Mouse (Mus musculus) left cerebral cortex, postnatal 14 days (tissue): ENCODE results near the gene Rnf130. TPM values are rescaled to one million over a fixed set of nuclear protein-coding genes. Genes with fewer than 3 reads are reported as not detected.
A peak's percentile ranks its signal among the peaks of the same experiment; 100 is the strongest.

ENCODE experiments used
- DNase-seq, 2 experiments: peaks; one replicate each; pipeline ENCODE4 v3.0.0; 2021 to 2022; ENCODE audit warnings: low spot score in 2 of 2, mixed read lengths in 1 of 2
- intact Hi-C: fragments of 180-260 bp; cut with DNase I; formaldehyde crosslinking; loops from one replicate; pipeline ENCODE4 v1.15.1; 2025
- total RNA-seq, 2 experiments: library from RNA; stranded (reverse); gene quantifications; 2 replicates each; pipeline ENCODE4 v1.2.3; 2021

Gene Rnf130
- total RNA-seq, 2 experiments from 2014 or later = 95.7 to 106 TPM

DNA sequence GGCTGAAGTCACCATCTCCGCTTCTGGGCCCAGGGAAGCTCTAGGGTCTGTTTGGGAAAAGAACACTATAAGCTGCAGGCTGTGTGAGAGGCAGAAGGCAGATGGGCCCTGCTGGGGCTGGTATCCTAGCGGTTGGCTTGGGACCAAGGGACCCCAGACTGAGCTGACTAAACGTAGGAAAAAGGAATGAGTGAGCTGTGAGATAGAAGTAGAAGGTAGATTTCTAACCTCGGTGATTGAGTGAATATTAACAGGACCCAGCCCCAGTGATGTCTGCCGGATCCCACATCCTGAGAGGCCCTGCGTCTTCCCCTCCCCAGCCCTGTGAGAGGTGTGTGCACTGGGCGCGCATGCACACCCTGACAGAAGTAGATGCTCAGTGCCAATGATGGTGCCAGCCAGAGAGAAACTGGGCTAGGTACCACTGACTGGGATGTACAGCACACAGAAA lies 97.5 kb downstream of the Rnf130 start:
- intact Hi-C loops = no loop called here
- DNase-seq = no peak

DNA sequence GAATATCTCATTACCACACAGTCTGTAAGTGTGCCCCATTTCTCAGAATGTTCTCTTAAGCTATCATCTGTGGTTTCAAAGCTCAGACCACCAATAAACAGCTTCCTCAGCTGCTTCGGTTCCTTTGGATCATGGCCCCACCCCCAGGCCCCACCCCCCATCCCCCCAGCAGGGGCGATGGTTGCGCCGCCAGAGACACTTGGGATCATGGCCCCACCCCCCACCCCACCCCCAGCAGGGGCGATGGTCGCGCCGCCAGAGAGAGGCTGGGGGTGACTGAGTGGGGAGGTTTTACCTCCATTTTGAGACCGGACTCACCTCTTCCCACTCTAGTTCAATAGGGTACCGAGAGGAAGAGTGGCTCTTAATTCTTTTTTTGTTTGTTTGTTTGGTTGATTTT lies 102.6 kb downstream of the Rnf130 start:
- intact Hi-C loops = no loop called here
- DNase-seq = no peak

DNA sequence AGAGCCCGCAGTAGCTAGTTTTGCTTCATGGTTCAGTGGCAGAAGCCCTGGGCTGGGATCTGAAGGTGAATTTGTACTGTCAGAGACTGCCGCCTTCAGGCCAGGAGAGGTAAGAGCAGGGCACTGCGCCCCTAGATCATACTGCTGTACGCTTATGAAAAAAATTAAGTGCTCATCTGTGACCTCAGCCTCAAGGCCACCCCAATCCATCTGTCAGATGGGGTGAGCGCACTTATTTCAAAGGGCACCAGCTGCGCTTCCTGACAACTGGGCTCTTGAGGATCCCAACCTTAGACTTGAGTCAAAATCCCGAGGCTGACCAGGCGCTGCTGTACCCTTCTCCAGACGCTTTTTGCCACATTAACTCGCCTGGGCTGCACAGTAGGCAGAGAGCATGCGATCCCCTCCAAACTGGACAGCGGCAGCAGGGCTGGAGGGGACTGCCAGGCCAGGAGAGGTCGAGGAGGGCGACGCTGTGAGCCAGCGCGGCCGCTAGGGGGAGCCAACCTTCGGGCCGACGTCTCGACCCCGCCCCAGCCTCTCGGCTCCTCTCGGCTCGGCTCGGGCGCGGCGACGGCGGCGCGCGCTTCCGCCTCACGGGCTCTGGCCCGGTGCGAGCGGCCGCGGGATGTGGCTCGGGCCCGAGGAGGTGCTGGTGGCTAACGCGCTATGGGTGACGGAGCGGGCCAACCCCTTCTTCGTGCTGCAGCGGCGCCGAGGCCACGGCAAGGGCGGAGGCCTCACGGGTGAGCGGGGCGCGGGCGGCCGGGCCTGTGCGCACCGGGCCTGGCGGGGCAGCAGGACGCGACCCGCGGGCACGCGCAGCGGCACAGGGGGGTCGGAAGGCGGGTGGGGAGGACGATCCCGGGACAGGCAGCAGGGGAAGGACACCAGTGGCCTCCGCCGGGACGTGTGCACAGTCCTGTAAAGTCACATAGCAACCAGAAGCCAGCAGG lies 105.9 kb downstream of the Rnf130 start, which contains the start of gene Tbc1d9b:
Gene Tbc1d9b, plus strand, starts transcription at position 586 of the 956 bp plus-strand sequence.
- peak; percentile 90 to 91 for DNase-seq
- intact Hi-C loops = loop anchor here (1.0 to 5.0 kb wide), 2 partner anchors 104 to 145 kb away; partner anchors contain the start of gene Rnf130

- DNase-seq = no peak
- intact Hi-C loops = loop anchor here (1.0 to 5.0 kb wide), 2 partner anchors 104 to 146 kb away; partner anchors contain the start of gene Rnf130
These were observed 106.7 kb downstream of the Rnf130 start for GRCm38 (mm10) chr11:50131801-50132201.

- DNase-seq = no peak
- intact Hi-C loops = loop anchor here (5.0 kb wide), 1 partner anchor 105 kb away; the partner anchor contains the start of gene Rnf130
These were observed 107.1 kb downstream of the Rnf130 start for GRCm38 (mm10) chr11:50132265-50132664.

DNA sequence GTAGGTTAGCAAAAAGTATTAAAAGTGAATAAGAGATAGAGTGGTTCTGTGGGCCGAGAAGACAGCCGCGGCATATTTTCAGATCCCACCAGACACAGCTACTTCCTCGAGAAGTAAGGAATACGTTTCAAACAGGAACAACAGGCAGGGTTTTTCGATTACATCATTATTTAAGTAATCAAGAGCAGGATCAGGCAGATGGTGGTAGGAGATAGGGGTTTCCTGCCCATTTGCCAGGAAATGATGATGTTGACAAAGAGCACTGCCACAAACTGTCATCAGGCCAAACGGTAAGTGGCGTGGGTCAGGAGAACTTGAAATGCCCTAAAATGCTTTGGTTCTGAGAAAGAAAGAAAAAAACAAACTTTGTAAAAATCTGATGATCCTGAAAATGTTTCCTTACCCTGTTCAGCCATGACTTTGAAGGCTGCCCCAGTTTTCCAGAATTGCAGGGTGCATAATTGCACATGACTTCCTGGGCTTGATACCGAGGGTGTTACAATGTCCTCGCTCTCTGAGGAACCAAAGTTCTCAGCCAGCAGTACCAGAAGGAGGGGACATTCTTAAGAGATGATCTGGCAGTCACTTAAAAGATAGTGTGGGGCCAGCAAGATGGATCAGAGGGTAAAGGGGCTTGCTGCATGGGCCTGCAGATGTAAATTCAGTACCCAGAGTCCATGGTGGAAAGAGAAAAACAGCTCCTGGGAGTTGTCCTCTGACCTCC lies 109.2 kb downstream of the Rnf130 start:
- intact Hi-C loops = loop anchor here (5.0 kb wide), 1 partner anchor 107 kb away; the partner anchor contains the start of gene Rnf130
- no peak for DNase-seq

DNA sequence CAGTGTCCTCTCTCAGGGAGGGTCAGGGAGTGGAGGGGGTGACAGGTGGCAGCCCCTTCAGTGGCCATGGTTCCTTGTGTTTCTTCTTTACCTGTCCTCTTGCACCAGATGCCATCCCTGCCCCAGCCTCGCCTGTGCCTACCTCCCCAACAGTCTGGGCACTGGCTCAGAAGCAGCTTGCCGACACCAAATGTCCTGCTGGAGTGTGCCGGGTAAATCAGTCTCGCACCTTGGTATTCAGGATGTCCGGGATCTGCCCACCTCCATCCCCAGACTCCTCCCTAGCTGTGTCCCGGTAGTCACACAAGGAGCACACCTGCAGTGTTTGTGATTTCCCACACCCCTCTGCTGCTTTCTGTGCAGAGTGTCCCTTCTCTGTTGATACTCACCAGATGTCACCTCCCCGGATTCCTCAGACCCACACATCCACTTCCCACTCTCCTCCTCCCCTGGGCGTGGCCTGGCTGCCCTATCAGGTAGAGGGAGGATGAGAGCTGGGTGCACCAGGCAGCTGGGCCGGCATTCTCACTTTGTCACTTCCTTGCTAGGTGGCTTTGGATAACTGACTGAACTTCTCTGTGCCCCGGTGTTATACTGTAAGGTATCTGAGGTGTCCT lies 113.2 kb downstream of the Rnf130 start:
- intact Hi-C loops = no loop called here
- DNase-seq = no peak

- no peak for DNase-seq
- intact Hi-C loops = no loop called here
These were observed 114.4 kb downstream of the Rnf130 start for GRCm38 (mm10) chr11:50139571-50139970.

GRCm38 (mm10) chr11:50145529-50145928 lies 120.4 kb downstream of the Rnf130 start:
- intact Hi-C loops = no loop called here
- no peak for DNase-seq

GRCm38 (mm10) chr11:50146121-50146520 lies 121.0 kb downstream of the Rnf130 start:
- no peak for DNase-seq
- intact Hi-C loops = no loop called here

DNA sequence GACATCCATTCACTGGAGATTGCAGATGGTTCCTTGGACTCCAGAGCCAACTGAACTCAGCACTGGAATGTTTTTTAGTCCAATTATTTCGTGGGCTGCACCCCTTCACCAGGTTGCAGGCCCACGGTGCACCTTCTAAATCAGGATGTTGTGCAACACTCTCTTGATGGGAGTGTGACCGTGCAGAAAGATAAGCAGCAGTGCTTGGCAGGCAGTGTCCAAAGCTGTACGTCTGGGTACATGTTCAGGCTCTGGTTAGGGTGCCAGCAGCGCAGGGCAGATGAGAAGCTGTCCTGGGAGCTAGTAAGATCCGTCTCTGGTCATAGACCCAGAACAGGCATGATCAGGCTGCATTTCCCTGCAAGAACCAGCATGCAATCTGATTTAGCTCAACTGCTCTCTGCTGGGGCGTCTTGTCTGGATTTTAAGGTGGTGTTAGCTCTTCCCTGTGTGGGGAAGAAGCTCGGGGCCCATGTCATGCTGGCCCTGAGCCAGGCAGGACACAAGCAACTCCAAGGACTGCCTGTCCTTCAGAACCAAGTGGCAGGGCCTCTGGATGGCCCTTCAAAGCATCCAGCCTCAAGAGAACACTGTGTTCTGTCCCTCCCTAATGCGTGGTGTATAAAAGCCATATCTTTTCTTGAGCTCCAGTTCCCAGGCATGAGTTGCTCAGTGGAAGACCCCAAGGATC lies 122.3 kb downstream of the Rnf130 start:
- DNase-seq = no peak
- intact Hi-C loops = no loop called here

DNA sequence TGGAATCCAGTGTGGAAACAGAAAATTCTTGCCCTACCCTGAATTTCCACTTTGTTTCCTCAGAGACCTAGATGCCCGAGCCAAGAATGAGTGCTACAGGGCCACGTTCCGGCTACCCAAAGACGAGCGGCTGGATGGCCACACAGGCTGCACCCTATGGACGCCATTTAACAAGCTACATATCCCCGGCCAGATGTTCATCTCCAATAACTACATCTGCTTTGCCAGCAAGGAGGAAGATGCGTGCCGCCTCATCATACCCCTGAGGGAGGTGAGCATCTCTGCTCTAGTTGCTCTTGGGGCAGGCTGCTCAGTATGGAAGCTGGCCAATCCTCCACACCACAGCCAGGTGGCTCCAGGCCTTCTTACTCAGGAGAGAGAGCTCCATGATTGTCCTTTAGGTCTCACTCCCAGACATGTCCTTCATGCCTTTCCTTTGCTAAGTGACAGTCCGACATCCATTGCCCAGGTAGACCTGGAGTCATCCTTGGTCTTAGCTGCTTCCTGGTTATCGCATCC lies 122.9 kb downstream of the Rnf130 start:
- intact Hi-C loops = no loop called here
- DNase-seq = no peak

DNA sequence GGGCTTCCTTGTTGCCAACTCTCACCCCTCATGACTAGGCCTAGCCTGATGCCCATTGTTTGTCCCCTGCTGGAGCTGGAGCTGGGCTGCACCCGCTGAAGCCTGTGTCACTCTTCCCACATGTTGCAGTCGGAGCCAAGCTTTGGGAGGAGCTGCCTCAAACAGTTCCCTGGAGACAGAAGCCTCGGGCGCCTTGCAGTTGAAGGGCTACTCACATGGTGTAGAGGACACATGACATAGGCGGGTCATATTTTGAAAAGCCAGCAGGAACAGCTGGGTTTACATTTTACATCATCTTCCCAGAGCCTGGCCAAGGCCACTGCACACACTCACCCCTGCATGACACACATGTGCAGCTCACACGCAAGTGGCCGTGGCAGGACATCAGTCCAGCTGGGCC lies 124.1 kb downstream of the Rnf130 start:
- intact Hi-C loops = no loop called here

GRCm38 (mm10) chr11:50149603-50150150 lies 124.5 kb downstream of the Rnf130 start:
- no peak for DNase-seq
- intact Hi-C loops = no loop called here

More for the DNA sequence above, 124.1 kb downstream of the Rnf130 start:
- no peak for DNase-seq

DNA sequence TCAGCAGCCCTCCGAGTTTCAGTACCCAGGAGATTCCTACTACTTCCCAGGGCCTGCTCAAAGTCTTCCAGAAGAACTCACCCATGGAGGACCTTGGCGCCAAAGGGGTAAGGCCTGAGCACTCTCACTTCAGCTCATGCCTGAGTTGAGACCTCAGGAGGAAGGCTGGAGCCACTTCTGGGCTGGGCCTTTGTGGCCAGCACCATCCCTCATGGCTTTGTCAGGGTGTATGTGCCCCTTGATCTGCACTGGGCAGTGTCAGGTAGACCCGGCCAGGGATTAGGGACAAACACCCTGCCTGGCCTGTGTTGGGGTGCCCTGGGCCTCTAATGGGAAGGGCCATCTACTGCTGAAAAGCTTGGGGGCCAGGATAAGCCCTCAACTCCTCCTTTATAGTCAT lies 126.2 kb downstream of the Rnf130 start:
- intact Hi-C loops = no loop called here
- no peak for DNase-seq

DNA sequence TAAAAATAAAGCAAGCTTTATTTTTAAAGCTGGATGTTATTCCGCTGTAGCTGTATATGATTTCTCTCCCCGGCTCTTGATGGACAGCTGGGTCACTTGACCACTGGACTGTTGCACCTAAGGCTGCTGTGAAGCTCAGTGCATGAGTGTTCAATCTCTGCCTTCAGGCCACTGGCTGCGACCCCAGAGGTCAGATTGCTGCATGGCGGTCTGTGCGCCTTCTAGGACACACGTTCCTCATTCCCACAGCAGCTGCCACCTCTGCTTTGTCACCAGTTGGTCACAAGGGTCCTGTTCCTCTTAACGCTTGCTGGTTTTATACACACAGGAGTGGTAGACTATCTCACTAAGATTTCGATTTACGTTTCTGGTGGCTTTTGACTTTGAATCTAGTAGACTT lies 129.0 kb downstream of the Rnf130 start:
- intact Hi-C loops = no loop called here
- no peak for DNase-seq
